Mouse (Mus musculus): ENCODE results near the gene Nckap5.
A peak's percentile ranks its signal among the peaks of the same experiment; 100 is the strongest.

The Nckap5 gene

GRCm38 (mm10) chr1:126700978-126701320, 129.7 kb downstream of the Nckap5 start:
- DNase-seq (ENCODE audit: low spot score in 2 of 2): no peak

GRCm38 (mm10) chr1:126700063-126700977, 130.3 kb downstream of the Nckap5 start:
- no peak for DNase-seq (ENCODE audit: low spot score in 2 of 2)

- DNase-seq (ENCODE audit: low spot score in 2 of 2): no peak
These were observed 137.0 kb downstream of the Nckap5 start for GRCm38 (mm10) chr1:126693585-126693984.

GRCm38 (mm10) chr1:126688593-126688992, 142.0 kb downstream of the Nckap5 start:
- DNase-seq (ENCODE audit: low spot score in 2 of 2): no peak

- DNase-seq (ENCODE audit: low spot score in 2 of 2): peak in 1 of 2 experiments; percentile 41
These were observed 143.9 kb downstream of the Nckap5 start for GRCm38 (mm10) chr1:126686678-126687077.

GRCm38 (mm10) chr1:126683621-126684445, 146.8 kb downstream of the Nckap5 start:
- peak; percentile 73 to 88 for DNase-seq (ENCODE audit: low spot score in 2 of 2)

- DNase-seq (ENCODE audit: low spot score in 2 of 2): no peak
These were observed 148.8 kb downstream of the Nckap5 start for GRCm38 (mm10) chr1:126681773-126682172.

- no peak for DNase-seq (ENCODE audit: low spot score in 2 of 2)
These were observed 151.3 kb downstream of the Nckap5 start for GRCm38 (mm10) chr1:126679348-126679747.

- no peak for DNase-seq (ENCODE audit: low spot score in 2 of 2)
These were observed 153.3 kb downstream of the Nckap5 start for GRCm38 (mm10) chr1:126677280-126677679.

- DNase-seq (ENCODE audit: low spot score in 2 of 2): no peak
These were observed 153.8 kb downstream of the Nckap5 start for GRCm38 (mm10) chr1:126676769-126677168.

GRCm38 (mm10) chr1:126675142-126675541, 155.5 kb downstream of the Nckap5 start:
- no peak for DNase-seq (ENCODE audit: low spot score in 2 of 2)

GRCm38 (mm10) chr1:126673238-126673637, 157.4 kb downstream of the Nckap5 start:
- DNase-seq (ENCODE audit: low spot score in 2 of 2): no peak

- no peak for DNase-seq (ENCODE audit: low spot score in 2 of 2)
These were observed 160.1 kb downstream of the Nckap5 start for GRCm38 (mm10) chr1:126670507-126670906.

- no peak for DNase-seq (ENCODE audit: low spot score in 2 of 2)
These were observed 170.2 kb downstream of the Nckap5 start for GRCm38 (mm10) chr1:126660098-126660999.

GRCm38 (mm10) chr1:126658731-126659130, 171.9 kb downstream of the Nckap5 start:
- DNase-seq (ENCODE audit: low spot score in 2 of 2): no peak

GRCm38 (mm10) chr1:126656246-126656645, 174.4 kb downstream of the Nckap5 start:
- no peak for DNase-seq (ENCODE audit: low spot score in 2 of 2)

- DNase-seq (ENCODE audit: low spot score in 2 of 2): no peak
These were observed 178.5 kb downstream of the Nckap5 start for GRCm38 (mm10) chr1:126652085-126652484.

GRCm38 (mm10) chr1:126650806-126651205, 179.8 kb downstream of the Nckap5 start:
- DNase-seq (ENCODE audit: low spot score in 2 of 2): no peak

GRCm38 (mm10) chr1:126642751-126643150, 187.8 kb downstream of the Nckap5 start:
- no peak for DNase-seq (ENCODE audit: low spot score in 2 of 2)

- no peak for DNase-seq (ENCODE audit: low spot score in 2 of 2)
These were observed 191.1 kb downstream of the Nckap5 start for GRCm38 (mm10) chr1:126639463-126639862.

- no peak for DNase-seq (ENCODE audit: low spot score in 2 of 2)
These were observed 193.1 kb downstream of the Nckap5 start for GRCm38 (mm10) chr1:126637515-126637914.

- DNase-seq (ENCODE audit: low spot score in 2 of 2): no peak
These were observed 204.4 kb downstream of the Nckap5 start for GRCm38 (mm10) chr1:126626206-126626605.

All from cerebellum, postnatal 4 days (tissue).